ENCODE assay signal across 8 mouse cellular contexts in the genomic region with DNA sequence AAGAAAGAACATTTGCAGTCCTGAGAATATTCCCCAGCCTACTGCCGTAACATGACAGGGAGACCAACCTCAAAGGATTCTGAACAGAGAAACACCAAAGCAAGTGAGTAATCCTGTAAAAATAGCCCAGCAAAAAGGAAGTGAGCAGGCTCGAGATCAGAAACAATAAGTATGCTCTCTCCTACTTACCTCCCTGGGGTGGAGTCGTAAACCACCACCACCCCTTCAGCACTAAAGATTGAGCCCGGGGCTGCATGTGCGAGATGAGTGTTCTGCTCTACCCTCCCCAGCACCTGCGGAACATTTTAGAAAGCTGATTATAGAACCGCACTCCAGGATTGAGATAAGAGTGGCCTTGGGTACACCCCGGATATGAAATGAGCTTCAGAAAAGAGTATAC.
DNase-seq lines count a peak whose midpoint lies in the region; ATAC-seq and TF ChIP-seq lines count a peak whose summit lies in the region.

No protein-coding gene starts in this region.

- H3K4me3 ChIP-seq in spleen, adult 2 months (ENCODE audit: extremely low read depth, insufficient read depth, insufficient read length), result no peak overlapping the region
- no peak overlapping the region for H3K4me3 ChIP-seq in liver, embryonic 13.5 days (replicated peaks)
- H3K4me3 ChIP-seq in forebrain, embryonic 15.5 days, result no peak overlapping the region

- H3K27ac ChIP-seq in spleen, adult 2 months (ENCODE audit: insufficient read depth, low read length), result peak overlapping the region; percentile 29
- H3K27ac ChIP-seq in liver, embryonic 13.5 days, result peak overlapping the region; percentile 19; the same call in 1 of the 2 replicates
- no peak overlapping the region for H3K27ac ChIP-seq in forebrain, embryonic 15.5 days (replicated peaks)

- H3K27me3 ChIP-seq in spleen, adult 2 months (ENCODE audit: control insufficient read depth, insufficient read depth, low read length), result no peaks in the 10 kb centered on the region
- no peaks in the 10 kb centered on the region for H3K27me3 ChIP-seq in liver, embryonic 13.5 days
- H3K27me3 ChIP-seq in forebrain, embryonic 15.5 days, result no peaks in the 10 kb centered on the region

- ATAC-seq in liver, embryonic 13.5 days (ENCODE audit: low read depth), result peak; percentile 47; the same call in 1 of the 2 replicates
- no peak for ATAC-seq in forebrain, embryonic 15.5 days (replicated peaks)

- no peak for TF ChIP-seq CTCF in spleen, adult 2 months (IDR thresholded peaks at IDR 0.05; ENCODE audit: extremely low read depth, insufficient read depth, insufficient read length, insufficient replicate concordance)

- H3K9me3 ChIP-seq in liver, embryonic 13.5 days (replicated peaks), result no peaks in the 10 kb centered on the region
- H3K9me3 ChIP-seq in forebrain, embryonic 15.5 days, result no peaks in the 10 kb centered on the region

- WGBS in spleen, adult 2 months, result 19% methylated on average over 8 of the region's 8 CpGs
- WGBS in liver, embryonic 13.5 days (ENCODE audit: insufficient replicate concordance), result 42% methylated on average over 8 of the region's 8 CpGs
- WGBS in forebrain, embryonic 15.5 days, result 88% methylated on average over 8 of the region's 8 CpGs

- no peak overlapping the region for H3K4me2 ChIP-seq in liver, embryonic 13.5 days
- no peak overlapping the region for H3K4me2 ChIP-seq in forebrain, embryonic 15.5 days (replicated peaks)

- no peak for TF ChIP-seq POLR2A in spleen, adult 2 months (IDR thresholded peaks at IDR 0.05; ENCODE audit: low read depth, low read length)

- peaks cover 22% of the 10 kb centered on the region for H3K36me3 ChIP-seq in spleen, adult 2 months (ENCODE audit: control insufficient read depth, insufficient read depth, low read length)
- peaks cover 58% of the 10 kb centered on the region for H3K36me3 ChIP-seq in liver, embryonic 13.5 days
- peaks cover 27% of the 10 kb centered on the region; the same call in 1 of the 2 replicates for H3K36me3 ChIP-seq in forebrain, embryonic 15.5 days

- peak; percentile 43 to 60 for DNase-seq in frontal cortex, adult 2 months (ENCODE audit: extremely low spot score in 1 of 2, low spot score in 1 of 2)
- no peak for DNase-seq in frontal cortex, postnatal 25 days (ENCODE audit: low spot score in 2 of 2)
- DNase-seq in spleen, adult 2 months (ENCODE audit: low read depth in 1 of 2, low spot score in 2 of 2), result peak in 1 of 2 experiments; percentile 32
- no peak for DNase-seq in spleen, adult 12 weeks (ENCODE audit: low spot score)
- DNase-seq in liver, embryonic 13.5 days, result no peak
- DNase-seq in thymus, postnatal 10 days (ENCODE audit: low spot score in 2 of 2), result peak; percentile 12 to 16
- no peak for DNase-seq in embryo, embryonic 9.5 days (ENCODE audit: extremely low spot score)

- H3K9ac ChIP-seq in liver, embryonic 13.5 days, result no peak overlapping the region
- no peak overlapping the region for H3K9ac ChIP-seq in forebrain, embryonic 15.5 days (replicated peaks)

- peaks cover 15% of the 10 kb centered on the region; the same call in 1 of the 2 replicates for H3K4me1 ChIP-seq in spleen, adult 2 months (ENCODE audit: control insufficient read depth, insufficient read depth, insufficient read length)
- peaks cover 19% of the 10 kb centered on the region for H3K4me1 ChIP-seq in liver, embryonic 13.5 days (replicated peaks)
- H3K4me1 ChIP-seq in forebrain, embryonic 15.5 days, result no peaks in the 10 kb centered on the region

Comparison
In these comparisons a context has a peak if more than half of its experiments do, and no peak if none do; other contexts are left out.
1. DNase-seq: peak in frontal cortex, adult 2 months (2 of 2) and thymus, postnatal 10 days (2 of 2); none in frontal cortex, postnatal 25 days (0 of 2), spleen, adult 12 weeks (single experiment), liver, embryonic 13.5 days (single experiment) and embryo, embryonic 9.5 days (single experiment).